Mouse (Mus musculus): Measurements from ENCODE around the gene Slc7a11. TPM values are rescaled to one million over a fixed set of nuclear protein-coding genes. Genes with fewer than 3 reads are reported as not detected.
A peak's percentile ranks its signal among the peaks of the same experiment; 100 is the strongest.

The Slc7a11 gene
- total and polyA plus RNA-seq, 2 experiments from 2014 or later: 3.9 to 21.7 TPM

GRCm38 (mm10) chr3:50035875-50036528 is 407.4 kb downstream of the Slc7a11 start:
- no peak for ATAC-seq (ENCODE audit: low FRiP score)
- peak; percentile 47 for DNase-seq (ENCODE audit: low spot score)
- Histone ChIP-seq H3K4me3 (ENCODE audit: low read depth, low read length) (no peak overlapping the region), H3K27me3 (ENCODE audit: insufficient read depth, low read length) (no peaks in the 10 kb centered on the region), H3K4me1 (ENCODE audit: insufficient read depth, low read length) (no peaks in the 10 kb centered on the region), H3K9ac (replicated peaks; ENCODE audit: low read length, poor library complexity, severe bottlenecking) (no peak overlapping the region), H3K27ac (ENCODE audit: low read depth, low read length) (no peak overlapping the region), H3K9me3 (ENCODE audit: low read length) (no peaks in the 10 kb centered on the region), H3K4me2 (ENCODE audit: low read depth, low read length, poor library complexity, severe bottlenecking) (no peak overlapping the region), H3K36me3 (ENCODE audit: insufficient read depth, low read length) (no peaks in the 10 kb centered on the region)
- 48% methylated on average over 9 of the region's 9 CpGs for WGBS
- TF ChIP-seq CTCF (IDR thresholded peaks at IDR 0.05): no peak

GRCm38 (mm10) chr3:50033325-50033724 is 410.1 kb downstream of the Slc7a11 start:
- H3K9me3 ChIP-seq (ENCODE audit: low read length): no peaks in the 10 kb centered on the region
- no peak overlapping the region for H3K4me2 ChIP-seq (ENCODE audit: low read depth, low read length, poor library complexity, severe bottlenecking)
- no peak for TF ChIP-seq CTCF (IDR thresholded peaks at IDR 0.05)
- no peak overlapping the region for H3K27ac ChIP-seq (ENCODE audit: low read depth, low read length)
- no peak overlapping the region for H3K9ac ChIP-seq (replicated peaks; ENCODE audit: low read length, poor library complexity, severe bottlenecking)
- no peak for ATAC-seq (ENCODE audit: low FRiP score)
- no peaks in the 10 kb centered on the region for H3K27me3 ChIP-seq (ENCODE audit: insufficient read depth, low read length)
- no peaks in the 10 kb centered on the region for H3K36me3 ChIP-seq (ENCODE audit: insufficient read depth, low read length)
- DNase-seq (ENCODE audit: low spot score): no peak
- 87% methylated on average over 3 of the region's 3 CpGs for WGBS
- H3K4me3 ChIP-seq (ENCODE audit: low read depth, low read length): no peak overlapping the region
- H3K4me1 ChIP-seq (ENCODE audit: insufficient read depth, low read length): no peaks in the 10 kb centered on the region

GRCm38 (mm10) chr3:50026039-50026438 is 417.4 kb downstream of the Slc7a11 start:
- Histone ChIP-seq H3K4me1 (ENCODE audit: insufficient read depth, low read length) (no peaks in the 10 kb centered on the region), H3K4me2 (ENCODE audit: low read depth, low read length, poor library complexity, severe bottlenecking) (no peak overlapping the region), H3K36me3 (ENCODE audit: insufficient read depth, low read length) (no peaks in the 10 kb centered on the region), H3K9ac (replicated peaks; ENCODE audit: low read length, poor library complexity, severe bottlenecking) (no peak overlapping the region), H3K27me3 (ENCODE audit: insufficient read depth, low read length) (no peaks in the 10 kb centered on the region), H3K4me3 (ENCODE audit: low read depth, low read length) (no peak overlapping the region), H3K27ac (ENCODE audit: low read depth, low read length) (no peak overlapping the region), H3K9me3 (ENCODE audit: low read length) (no peaks in the 10 kb centered on the region)
- WGBS: 68% methylated on average over 5 of the region's 5 CpGs
- no peak for TF ChIP-seq CTCF (IDR thresholded peaks at IDR 0.05)
- DNase-seq (ENCODE audit: low spot score) (no peak), ATAC-seq (ENCODE audit: low FRiP score) (no peak)

GRCm38 (mm10) chr3:50014396-50014795 is 429.0 kb downstream of the Slc7a11 start:
- no peak overlapping the region for H3K27ac ChIP-seq (ENCODE audit: low read depth, low read length)

GRCm38 (mm10) chr3:50012012-50012411 is 431.4 kb downstream of the Slc7a11 start:
- 73% methylated on average over 3 of the region's 3 CpGs for WGBS
- DNase-seq (ENCODE audit: low spot score): no peak
- Histone ChIP-seq H3K36me3 (ENCODE audit: insufficient read depth, low read length) (no peaks in the 10 kb centered on the region), H3K27me3 (ENCODE audit: insufficient read depth, low read length) (no peaks in the 10 kb centered on the region), H3K4me3 (ENCODE audit: low read depth, low read length) (no peak overlapping the region), H3K27ac (ENCODE audit: low read depth, low read length) (no peak overlapping the region), H3K4me2 (ENCODE audit: low read depth, low read length, poor library complexity, severe bottlenecking) (no peak overlapping the region), H3K9ac (replicated peaks; ENCODE audit: low read length, poor library complexity, severe bottlenecking) (no peak overlapping the region), H3K4me1 (ENCODE audit: insufficient read depth, low read length) (no peaks in the 10 kb centered on the region), H3K9me3 (ENCODE audit: low read length) (no peaks in the 10 kb centered on the region)
- no peak for TF ChIP-seq CTCF (IDR thresholded peaks at IDR 0.05)
- no peak for ATAC-seq (ENCODE audit: low FRiP score)

More at GRCm38 (mm10) chr3:50014396-50014795, 429.0 kb downstream of the Slc7a11 start:
- Histone ChIP-seq H3K4me1 (ENCODE audit: insufficient read depth, low read length) (no peaks in the 10 kb centered on the region), H3K4me3 (ENCODE audit: low read depth, low read length) (no peak overlapping the region), H3K27me3 (ENCODE audit: insufficient read depth, low read length) (no peaks in the 10 kb centered on the region), H3K36me3 (ENCODE audit: insufficient read depth, low read length) (no peaks in the 10 kb centered on the region), H3K9ac (replicated peaks; ENCODE audit: low read length, poor library complexity, severe bottlenecking) (no peak overlapping the region), H3K9me3 (ENCODE audit: low read length) (no peaks in the 10 kb centered on the region), H3K4me2 (ENCODE audit: low read depth, low read length, poor library complexity, severe bottlenecking) (no peak overlapping the region)
- TF ChIP-seq CTCF (IDR thresholded peaks at IDR 0.05): peak; percentile 39
- peak; percentile 62; the same call in 1 of the 2 replicates for ATAC-seq (ENCODE audit: low FRiP score)
- DNase-seq (ENCODE audit: low spot score): peak; percentile 95
- 19% methylated on average over 4 of the region's 4 CpGs for WGBS

- H3K9me3 ChIP-seq (ENCODE audit: low read length): no peaks in the 10 kb centered on the region
- 36% methylated on average over 5 of the region's 5 CpGs for WGBS
- no peak for TF ChIP-seq CTCF (IDR thresholded peaks at IDR 0.05)
- no peaks in the 10 kb centered on the region for H3K36me3 ChIP-seq (ENCODE audit: insufficient read depth, low read length)
- ATAC-seq (ENCODE audit: low FRiP score) (no peak), DNase-seq (ENCODE audit: low spot score) (peak; percentile 47)
- H3K4me3 ChIP-seq (ENCODE audit: low read depth, low read length): no peak overlapping the region
- H3K4me2 ChIP-seq (ENCODE audit: low read depth, low read length, poor library complexity, severe bottlenecking): no peak overlapping the region
- no peaks in the 10 kb centered on the region for H3K4me1 ChIP-seq (ENCODE audit: insufficient read depth, low read length)
- H3K27me3 ChIP-seq (ENCODE audit: insufficient read depth, low read length): no peaks in the 10 kb centered on the region
- no peak overlapping the region for H3K27ac ChIP-seq (ENCODE audit: low read depth, low read length)
- H3K9ac ChIP-seq (replicated peaks; ENCODE audit: low read length, poor library complexity, severe bottlenecking): no peak overlapping the region
Measured at GRCm38 (mm10) chr3:50003970-50004683, 439.3 kb downstream of the Slc7a11 start.

All from midbrain, postnatal 0 days (tissue).